Mouse (Mus musculus) left cerebral cortex, adult 2 months (tissue): ENCODE measurements at regions not wholly inside any gene's neighbourhood (a gene's known extent, or its start where the extent isn't known, plus 50 kb on each side); places are given as distances from the start of the nearest gene placed in this dataset.

Experiments used
- DNase-seq, 2 experiments: peaks; one replicate each; pipeline ENCODE4 v3.0.0; 2021 to 2022; ENCODE audit warnings: low spot score in 2 of 2, mixed read lengths in 1 of 2; ENCODE audit errors: extremely low spot score in 1 of 2
- H3K27ac ChIP-seq: fragments of 200-600 bp; 2 replicates; pipeline ENCODE4 v1.8.1; 2022
- H3K4me3 ChIP-seq: fragments of 200-600 bp; 2 replicates; pipeline ENCODE4 v1.8.1; 2022
- CTCF ChIP-seq: fragments of 200-600 bp; IDR thresholded peaks from 2 replicates; pipeline ENCODE4 v1.8.1; 2022; ENCODE audit warnings: antibody characterized with exemption, mild to moderate bottlenecking, moderate library complexity
- intact Hi-C: fragments of 180-260 bp; cut with DNase I; formaldehyde crosslinking; loops from one replicate; pipeline ENCODE4 v1.15.1; 2025

- no peak for TF ChIP-seq CTCF
- no peak overlapping the region for H3K4me3 ChIP-seq
- intact Hi-C loops, result no loop called here
- H3K27ac ChIP-seq, result no peak overlapping the region
- DNase-seq, result no peak
These were observed 54.1 kb upstream of the Cxadr start for GRCm38 (mm10) chr16:78247189-78247588.

GRCm38 (mm10) chr16:78242678-78243077 is 58.6 kb upstream of the Cxadr start:
- intact Hi-C loops, result no loop called here
- no peak overlapping the region for H3K4me3 ChIP-seq
- no peak for TF ChIP-seq CTCF
- DNase-seq, result no peak
- H3K27ac ChIP-seq, result no peak overlapping the region

GRCm38 (mm10) chr16:78240152-78240551 is 61.1 kb upstream of the Cxadr start:
- H3K27ac ChIP-seq, result no peak overlapping the region
- intact Hi-C loops, result no loop called here
- no peak for DNase-seq

GRCm38 (mm10) chr16:78238052-78238701 is 63.1 kb upstream of the Cxadr start:
- peak; percentile 35 to 49 for DNase-seq
- intact Hi-C loops, result loop anchor here (2.0 to 5.0 kb wide), 2 partner anchors 64 to 79 kb away; partner anchors contain the start of gene Cxadr
- H3K4me3 ChIP-seq, result peak overlapping the region; percentile 46
- no peak for TF ChIP-seq CTCF
- H3K27ac ChIP-seq, result peak overlapping the region; percentile 55; the same call in 1 of the 2 replicates

More at GRCm38 (mm10) chr16:78240152-78240551, 61.1 kb upstream of the Cxadr start:
- H3K4me3 ChIP-seq, result no peak overlapping the region
- no peak for TF ChIP-seq CTCF

GRCm38 (mm10) chr16:78237641-78238051 is 63.6 kb upstream of the Cxadr start:
- H3K27ac ChIP-seq, result peak overlapping the region; percentile 3; the same call in 1 of the 2 replicates
- TF ChIP-seq CTCF, result no peak
- peak overlapping the region; percentile 46 for H3K4me3 ChIP-seq
- intact Hi-C loops, result loop anchor here (2.0 to 5.0 kb wide), 2 partner anchors 65 to 79 kb away; partner anchors contain the start of gene Cxadr
- no peak for DNase-seq

GRCm38 (mm10) chr16:78236746-78237640 is 64.3 kb upstream of the Cxadr start:
- Histone ChIP-seq H3K4me3 (peak overlapping the region; percentile 46), H3K27ac (peak overlapping the region; percentile 11)
- intact Hi-C loops, result loop anchor here (5.0 kb wide), 1 partner anchor 65 kb away; the partner anchor contains the start of gene Cxadr
- DNase-seq, result no peak
- TF ChIP-seq CTCF, result no peak

GRCm38 (mm10) chr16:78232205-78232604 is 69.1 kb upstream of the Cxadr start:
- intact Hi-C loops, result no loop called here
- no peak for TF ChIP-seq CTCF
- no peak overlapping the region for H3K4me3 ChIP-seq
- DNase-seq, result no peak
- H3K27ac ChIP-seq, result no peak overlapping the region

GRCm38 (mm10) chr16:78229013-78229412 is 72.3 kb upstream of the Cxadr start:
- no peak for TF ChIP-seq CTCF
- Histone ChIP-seq H3K4me3 (no peak overlapping the region), H3K27ac (no peak overlapping the region)
- intact Hi-C loops, result no loop called here
- DNase-seq, result no peak

GRCm38 (mm10) chr16:78222377-78222776 is 78.9 kb upstream of the Cxadr start:
- no peak for DNase-seq
- intact Hi-C loops, result no loop called here
- Histone ChIP-seq H3K27ac (no peak overlapping the region), H3K4me3 (no peak overlapping the region)
- no peak for TF ChIP-seq CTCF

- no peak for DNase-seq
- Histone ChIP-seq H3K27ac (no peak overlapping the region), H3K4me3 (no peak overlapping the region)
- TF ChIP-seq CTCF, result no peak
- intact Hi-C loops, result no loop called here
These were observed 79.5 kb upstream of the Cxadr start for GRCm38 (mm10) chr16:78221781-78222180.

GRCm38 (mm10) chr16:78217633-78218032 is 83.7 kb upstream of the Cxadr start:
- TF ChIP-seq CTCF, result no peak
- H3K27ac ChIP-seq, result peak overlapping the region; percentile 15; the same call in 1 of the 2 replicates
- H3K4me3 ChIP-seq, result no peak overlapping the region
- intact Hi-C loops, result no loop called here
- no peak for DNase-seq

GRCm38 (mm10) chr16:78216752-78217351 is 84.4 kb upstream of the Cxadr start:
- DNase-seq, result no peak
- TF ChIP-seq CTCF, result no peak
- intact Hi-C loops, result no loop called here

More at GRCm38 (mm10) chr16:78216752-78217351, 84.4 kb upstream of the Cxadr start:
- H3K27ac ChIP-seq, result no peak overlapping the region
- H3K4me3 ChIP-seq, result no peak overlapping the region
